Comparison of ENCODE assay signal across 17 mouse cellular contexts in genomic region chr13:95255083-95255482, GRCm38 (mm10).
"Had no signal": no experiment of that assay in that cellular context is flagged by ENCODE, and none has a peak within 500 bp of the region (broad histone marks: within the 10 kb centered on the region; RNA-seq: fewer than 3 reads in every experiment).

No protein-coding gene starts in this region.

- H3K4me3 ChIP-seq: limb, embryonic 12.5 days; limb, embryonic 15.5 days; midbrain, embryonic 12.5 days; midbrain, embryonic 15.5 days; neural tube, embryonic 12.5 days had no signal

- H3K4me2 ChIP-seq: limb, embryonic 12.5 days; limb, embryonic 15.5 days; liver, embryonic 11.5 days; lung, embryonic 14.5 days; midbrain, embryonic 12.5 days; midbrain, embryonic 15.5 days; neural tube, embryonic 12.5 days had no signal

- H3K36me3 ChIP-seq: limb, embryonic 12.5 days; limb, embryonic 15.5 days; midbrain, embryonic 12.5 days; midbrain, embryonic 15.5 days; neural tube, embryonic 12.5 days had no signal

- H3K9ac ChIP-seq: limb, embryonic 12.5 days; limb, embryonic 15.5 days; liver, embryonic 14.5 days; liver, postnatal 0 days; lung, embryonic 14.5 days; midbrain, embryonic 12.5 days; midbrain, embryonic 15.5 days; neural tube, embryonic 12.5 days had no signal

- ATAC-seq: liver, postnatal 0 days; lung, postnatal 0 days; midbrain, embryonic 15.5 days had no signal

- H3K9me3 ChIP-seq: limb, embryonic 12.5 days; limb, embryonic 15.5 days; midbrain, embryonic 12.5 days; midbrain, embryonic 15.5 days; neural tube, embryonic 12.5 days had no signal

- H3K27ac ChIP-seq: limb, embryonic 12.5 days; limb, embryonic 15.5 days; liver, embryonic 14.5 days; macrophage; midbrain, embryonic 12.5 days; midbrain, embryonic 15.5 days; neural tube, embryonic 12.5 days had no signal

- DNase-seq: kidney, adult 8-10 months; kidney, postnatal 14 days; kidney, postnatal 4 days; left cerebral cortex, postnatal 4 days; liver, postnatal 0 days; lung, embryonic 14.5 days; retina, postnatal 1 day; thymus, postnatal 25 days had no signal
